1 mouse cellular context compared by ENCODE assay signal in genomic region chr19:5878916-5879315, GRCm38 (mm10).
TF ChIP-seq lines count a peak whose summit lies in the region.

No protein-coding gene starts in this region.

TF ChIP-seq in MEL, 35 proteins besides CTCF, POLR2A, EP300 and RAD21 (continued from another document):
- TF ChIP-seq MYB (IDR thresholded peaks at IDR 0.05; ENCODE audit: low read depth, low read length): no peak
- no peak for TF ChIP-seq TAL1 (IDR thresholded peaks at IDR 0.05; ENCODE audit: low read length)
- TF ChIP-seq RCOR1 (IDR thresholded peaks at IDR 0.05; ENCODE audit: low read depth, low read length): no peak
- no peak for TF ChIP-seq GABPA (IDR thresholded peaks at IDR 0.05; ENCODE audit: low read depth, low read length)
- no peak for TF ChIP-seq ELF1 (IDR thresholded peaks at IDR 0.05; ENCODE audit: low read depth, low read length)
- TF ChIP-seq E2F4 (IDR thresholded peaks at IDR 0.05; ENCODE audit: borderline replicate concordance, low read depth, low read length): no peak
- TF ChIP-seq ZC3H11A (IDR thresholded peaks at IDR 0.05; ENCODE audit: low read depth, low read length): no peak
- no peak for TF ChIP-seq UBTF (IDR thresholded peaks at IDR 0.05; ENCODE audit: borderline replicate concordance, insufficient read depth, low read depth, low read length)
- TF ChIP-seq JUND (IDR thresholded peaks at IDR 0.05; ENCODE audit: low read depth, low read length): no peak
- no peak for TF ChIP-seq ZNF384 (IDR thresholded peaks at IDR 0.05; ENCODE audit: low read depth, low read length)
- no peak for TF ChIP-seq CHD1 (IDR thresholded peaks at IDR 0.05; ENCODE audit: low read depth, low read length)
- no peak for TF ChIP-seq POLR2AphosphoS2 (IDR thresholded peaks at IDR 0.05; ENCODE audit: low read length)
- no peak for TF ChIP-seq MAFK (IDR thresholded peaks at IDR 0.05; ENCODE audit: borderline replicate concordance, low read depth, low read length)
- no peak for TF ChIP-seq ZKSCAN1 (IDR thresholded peaks at IDR 0.05; ENCODE audit: low read depth, low read length)
TF ChIP-seq in MEL: peak in this region for 0.
